ENCODE assay signal across 28 mouse cellular contexts in genomic region chr12:40202161-40203035, GRCm38 (mm10). TPM values are rescaled to one million over a fixed set of nuclear protein-coding genes. Genes with fewer than 3 reads are reported as not detected.
DNase-seq lines count a peak whose midpoint lies in the region; ATAC-seq and TF ChIP-seq lines count a peak whose summit lies in the region.
"Had no signal": no experiment of that assay in that cellular context is flagged by ENCODE, and none has a peak within 500 bp of the region (broad histone marks: within the 10 kb centered on the region; RNA-seq: fewer than 3 reads in every experiment).

No protein-coding gene starts in this region.

- H3K4me3 ChIP-seq in liver, adult 2 months (ENCODE audit: insufficient read depth, low read depth, low read length), result no peak overlapping the region
- H3K4me3 ChIP-seq in liver, embryonic 11.5 days (ENCODE audit: low read depth, low read length), result no peak overlapping the region
- H3K4me3 ChIP-seq in midbrain, embryonic 11.5 days (ENCODE audit: low read depth, low read length), result no peak overlapping the region
- no peak overlapping the region for H3K4me3 ChIP-seq in midbrain, embryonic 16.5 days (ENCODE audit: low read depth, low read length)
- H3K4me3 ChIP-seq: erythroblast, embryonic 14.5 days; heart, embryonic 15.5 days; intestine, embryonic 15.5 days; layer of hippocampus, adult 2 months; left cerebral cortex, adult 2 months; limb, embryonic 12.5 days; liver, embryonic 12.5 days; neural tube, embryonic 13.5 days had no signal

- TF ChIP-seq POLR2A in liver, adult 2 months (IDR thresholded peaks at IDR 0.05; ENCODE audit: extremely low read depth, insufficient read depth, low read length), result no peak

- peaks cover 60% of the 10 kb centered on the region for H3K36me3 ChIP-seq in liver, adult 2 months (ENCODE audit: control insufficient read depth, insufficient read depth, low read length)
- peaks cover 29% of the 10 kb centered on the region for H3K36me3 ChIP-seq in liver, embryonic 11.5 days (ENCODE audit: control insufficient read depth, insufficient read depth, low read length)
- peaks cover 20% of the 10 kb centered on the region for H3K36me3 ChIP-seq in midbrain, embryonic 11.5 days (ENCODE audit: control insufficient read depth, insufficient read depth, low read length)
- H3K36me3 ChIP-seq in midbrain, embryonic 16.5 days (ENCODE audit: control insufficient read depth, insufficient read depth, low read length), result peaks cover 12% of the 10 kb centered on the region

- H3K27ac ChIP-seq in liver, adult 2 months (replicated peaks; ENCODE audit: insufficient read depth, low read depth, low read length), result no peak overlapping the region
- no peak overlapping the region for H3K27ac ChIP-seq in liver, embryonic 11.5 days (ENCODE audit: low read depth, low read length)
- no peak overlapping the region for H3K27ac ChIP-seq in midbrain, embryonic 11.5 days (ENCODE audit: low read depth, low read length)
- no peak overlapping the region for H3K27ac ChIP-seq in midbrain, embryonic 16.5 days (ENCODE audit: low read length)
- H3K27ac ChIP-seq: heart, embryonic 15.5 days; intestine, embryonic 15.5 days; layer of hippocampus, adult 2 months; left cerebral cortex, adult 2 months; limb, embryonic 12.5 days; liver, embryonic 12.5 days; neural tube, embryonic 13.5 days had no signal

- H3K9ac ChIP-seq in liver, adult 2 months (ENCODE audit: low read depth, low read length), result no peak overlapping the region
- no peak overlapping the region for H3K9ac ChIP-seq in liver, embryonic 11.5 days (ENCODE audit: low read depth, low read length)
- H3K9ac ChIP-seq in midbrain, embryonic 11.5 days (ENCODE audit: low read length), result no peak overlapping the region
- no peak overlapping the region for H3K9ac ChIP-seq in midbrain, embryonic 16.5 days (ENCODE audit: low read depth, low read length)
- H3K9ac ChIP-seq: heart, embryonic 15.5 days; intestine, embryonic 15.5 days; limb, embryonic 12.5 days; liver, embryonic 12.5 days; liver, postnatal 0 days; neural tube, embryonic 13.5 days had no signal

- H3K4me1 ChIP-seq in liver, adult 2 months (ENCODE audit: control insufficient read depth, insufficient read depth, low read length), result no peaks in the 10 kb centered on the region
- no peaks in the 10 kb centered on the region for H3K4me1 ChIP-seq in liver, embryonic 11.5 days (replicated peaks; ENCODE audit: control insufficient read depth, insufficient read depth, low read length)
- no peaks in the 10 kb centered on the region for H3K4me1 ChIP-seq in midbrain, embryonic 11.5 days (ENCODE audit: control insufficient read depth, insufficient read depth, low read length)
- no peaks in the 10 kb centered on the region for H3K4me1 ChIP-seq in midbrain, embryonic 16.5 days (ENCODE audit: control insufficient read depth, insufficient read depth, low read length)
- H3K4me1 ChIP-seq: intestine, embryonic 15.5 days; liver, embryonic 12.5 days; neural tube, embryonic 13.5 days had no signal

- DNase-seq in liver, adult 2 months (ENCODE audit: extremely low read depth, low read depth, low spot score), result peak; percentile 16
- no peak for DNase-seq in liver, embryonic 11.5 days (ENCODE audit: low spot score)
- peak; percentile 78 for DNase-seq in midbrain, embryonic 11.5 days (ENCODE audit: low spot score, missing footprints)
- DNase-seq in adrenal gland, postnatal 14 days, result peak; percentile 61
- no peak for DNase-seq in spleen, adult 12 weeks (ENCODE audit: low spot score)
- DNase-seq in urinary bladder, postnatal 14 days (ENCODE audit: low spot score), result no peak
- DNase-seq: cerebellum, adult 2 months; cerebellum, postnatal 14 days; kidney, adult 2 months; kidney, postnatal 36 days; liver, postnatal 0 days; thymus, postnatal 4 days had no signal

- H3K79me2 ChIP-seq in liver, adult 2 months (ENCODE audit: control insufficient read depth, insufficient read depth, low read length), result no peaks in the 10 kb centered on the region

- no peak overlapping the region for H3K4me2 ChIP-seq in liver, embryonic 11.5 days
- H3K4me2 ChIP-seq in midbrain, embryonic 11.5 days, result no peak overlapping the region
- H3K4me2 ChIP-seq in midbrain, embryonic 16.5 days (ENCODE audit: low read length), result no peak overlapping the region
- H3K4me2 ChIP-seq: heart, embryonic 15.5 days; intestine, embryonic 15.5 days; limb, embryonic 12.5 days; liver, embryonic 12.5 days; neural tube, embryonic 13.5 days had no signal

- no peak for ATAC-seq in liver, embryonic 11.5 days (replicated peaks; ENCODE audit: low FRiP score)
- ATAC-seq in midbrain, embryonic 11.5 days (ENCODE audit: low FRiP score), result no peak
- ATAC-seq in midbrain, embryonic 16.5 days, result no peak
- ATAC-seq: forebrain, embryonic 16.5 days; hindbrain, embryonic 16.5 days; intestine, embryonic 15.5 days; liver, embryonic 12.5 days; liver, postnatal 0 days had no signal

- no peak for TF ChIP-seq CTCF in liver, adult 2 months (IDR thresholded peaks at IDR 0.05; ENCODE audit: low read depth, low read length)

- no peaks in the 10 kb centered on the region for H3K9me3 ChIP-seq in liver, embryonic 11.5 days (ENCODE audit: control insufficient read depth, low read length)
- H3K9me3 ChIP-seq in midbrain, embryonic 11.5 days (ENCODE audit: control insufficient read depth, low read length), result no peaks in the 10 kb centered on the region
- H3K9me3 ChIP-seq in midbrain, embryonic 16.5 days (replicated peaks; ENCODE audit: control insufficient read depth, low read length, poor library complexity, severe bottlenecking), result no peaks in the 10 kb centered on the region
- H3K9me3 ChIP-seq: G1E; heart, embryonic 15.5 days; intestine, embryonic 15.5 days; limb, embryonic 12.5 days; liver, embryonic 12.5 days; neural tube, embryonic 13.5 days had no signal

- 70% methylated on average over 7 of the region's 7 CpGs for WGBS in liver, adult 2 months
- WGBS in liver, embryonic 11.5 days, result 92% methylated on average over 7 of the region's 7 CpGs
- 91% methylated on average over 7 of the region's 7 CpGs for WGBS in midbrain, embryonic 11.5 days
- 90% methylated on average over 7 of the region's 7 CpGs for WGBS in midbrain, embryonic 16.5 days

- no peaks in the 10 kb centered on the region for H3K27me3 ChIP-seq in liver, adult 2 months (ENCODE audit: control insufficient read depth, insufficient read depth, low read length)
- no peaks in the 10 kb centered on the region for H3K27me3 ChIP-seq in liver, embryonic 11.5 days (replicated peaks; ENCODE audit: control insufficient read depth, insufficient read depth, low read length)
- no peaks in the 10 kb centered on the region for H3K27me3 ChIP-seq in midbrain, embryonic 11.5 days (ENCODE audit: control insufficient read depth, insufficient read depth, low read length)
- no peaks in the 10 kb centered on the region for H3K27me3 ChIP-seq in midbrain, embryonic 16.5 days (ENCODE audit: control insufficient read depth, insufficient read depth, low read depth, low read length)
- H3K27me3 ChIP-seq: CH12.LX; heart, embryonic 15.5 days; intestine, embryonic 15.5 days; limb, embryonic 12.5 days; liver, embryonic 12.5 days; neural tube, embryonic 13.5 days had no signal

RNA-seq across cellular contexts. Expression of gene Lsmem1, which starts 3.1 kb away (rescaled TPM):
- total RNA-seq in liver, adult 2 months (2014; rRNA removed), result not detected in 2 replicates
- not detected in 2 replicates for polyA plus RNA-seq in liver, adult 2 months (2012; rRNA removed)
- polyA plus RNA-seq in liver, embryonic 11.5 days (2014; fragmentation: Nextera tagmentation; extraction: Ambion mirVana), result 0.14 TPM in 2 replicates
- polyA plus RNA-seq in midbrain, embryonic 11.5 days (2014; fragmentation: Nextera tagmentation; extraction: Ambion mirVana), result not detected in 2 replicates
- 0.29 TPM in 1 of 2 replicates, not detected in the other for polyA plus RNA-seq in midbrain, embryonic 16.5 days (2015; fragmentation: Nextera tagmentation; extraction: Ambion mirVana)
- 0.26 TPM in 1 of 2 replicates, not detected in the other for total RNA-seq in adrenal gland, postnatal 14 days (2021)
- total RNA-seq: CH12.LX had no signal
- polyA plus RNA-seq: erythroblast, embryonic 14.5 days; forebrain, embryonic 11.5 days; forebrain, embryonic 16.5 days; G1E; hindbrain, embryonic 16.5 days; intestine, embryonic 15.5 days; liver, embryonic 12.5 days; liver, postnatal 0 days; stomach, embryonic 14.5 days; testis, adult 2 months had no signal

RNA-seq across cellular contexts. Expression of gene Ifrd1, which starts 45.9 kb away (rescaled TPM):
- total RNA-seq in liver, adult 2 months (2014; rRNA removed), result 17.6 and 24.3 TPM in 2 replicates
- polyA plus RNA-seq in liver, adult 2 months (2012; rRNA removed), result 3.9 and 4.8 TPM in 2 replicates
- polyA plus RNA-seq in liver, embryonic 11.5 days (2014; fragmentation: Nextera tagmentation; extraction: Ambion mirVana), result 99.9 and 112 TPM in 2 replicates
- 198 and 210 TPM in 2 replicates for polyA plus RNA-seq in midbrain, embryonic 11.5 days (2014; fragmentation: Nextera tagmentation; extraction: Ambion mirVana)
- 181 and 183 TPM in 2 replicates for polyA plus RNA-seq in midbrain, embryonic 16.5 days (2015; fragmentation: Nextera tagmentation; extraction: Ambion mirVana)
- 155 and 156 TPM in 2 replicates for total RNA-seq in adrenal gland, postnatal 14 days (2021)

Comparison
In these comparisons a context has a peak if more than half of its experiments do, and no peak if none do; other contexts are left out.
1. DNase-seq: peak in liver, adult 2 months (single experiment), midbrain, embryonic 11.5 days (single experiment) and adrenal gland, postnatal 14 days (single experiment); none in liver, embryonic 11.5 days (single experiment), spleen, adult 12 weeks (single experiment) and urinary bladder, postnatal 14 days (single experiment).
2. RNA of gene Ifrd1, which starts 45.9 kb away (polyA plus RNA-seq): 198 to 210 TPM in midbrain, embryonic 11.5 days, 181 to 183 TPM in midbrain, embryonic 16.5 days and 99.9 to 112 TPM in liver, embryonic 11.5 days; 3.9 to 4.8 TPM in liver, adult 2 months; every median in the first group is over 10 times any median in the second.